Mouse (Mus musculus): Measurements from ENCODE around the gene Tmem208. TPM values are rescaled to one million over a fixed set of nuclear protein-coding genes. Genes with fewer than 3 reads are reported as not detected.
A peak's percentile ranks its signal among the peaks of the same experiment; 100 is the strongest.

Tmem208 gene
- total and polyA plus RNA-seq, 3 experiments = 94.5 to 149 TPM; not detected in 1

- no peak for TF ChIP-seq NRF1 (IDR thresholded peaks at IDR 0.05; ENCODE audit: insufficient read depth, low read depth, low read length, poor library complexity, severe bottlenecking)
- TF ChIP-seq ZNF384 (IDR thresholded peaks at IDR 0.05; ENCODE audit: low read depth, low read length) = peak; percentile 78
- TF ChIP-seq ETS1 (IDR thresholded peaks at IDR 0.05; ENCODE audit: low read depth, low read length) = peak; percentile 82
- no peak for TF ChIP-seq GABPA (IDR thresholded peaks at IDR 0.05; ENCODE audit: low read depth, low read length)
- no peak for TF ChIP-seq MAZ (IDR thresholded peaks at IDR 0.05; ENCODE audit: low read depth, low read length)
- TF ChIP-seq ZC3H11A (IDR thresholded peaks at IDR 0.05; ENCODE audit: low read depth, low read length) = no peak
- TF ChIP-seq MAX (IDR thresholded peaks at IDR 0.05; ENCODE audit: low read length) = no peak
- peak in 1 of 2 experiments; percentile 69; a peak in 2 of 4 replicates for TF ChIP-seq POLR2A (IDR thresholded peaks at IDR 0.05; ENCODE audit: control insufficient read depth in 1 of 2, insufficient read depth in 1 of 2, low read depth in 1 of 2, low read length in 2 of 2, poor library complexity in 1 of 2)
- no peak for TF ChIP-seq UBTF (IDR thresholded peaks at IDR 0.05; ENCODE audit: borderline replicate concordance, insufficient read depth, low read depth, low read length)
- TF ChIP-seq EP300 (IDR thresholded peaks at IDR 0.05; ENCODE audit: low read depth in 1 of 2, low read length in 2 of 2) = peak; percentile 59 to 85
- no peak for TF ChIP-seq TAL1 (IDR thresholded peaks at IDR 0.05; ENCODE audit: low read length)
These were observed 13.9 kb downstream of the Tmem208 start (continued) for GRCm38 (mm10) chr8:105339886-105340635.

- no peak overlapping the region for H3K27ac ChIP-seq (ENCODE audit: control insufficient read depth, low read depth, low read length)
- H3K79me2 ChIP-seq (ENCODE audit: control insufficient read depth, insufficient read depth, low read length, poor library complexity) = no peaks in the 10 kb centered on the region
- no peaks in the 10 kb centered on the region for H3K27me3 ChIP-seq (ENCODE audit: control insufficient read depth in 1 of 2, insufficient read depth in 2 of 2, low read length in 2 of 2)
- H3K4me1 ChIP-seq (ENCODE audit: control insufficient read depth in 1 of 2, insufficient read depth in 2 of 2, low read length in 2 of 2) = peaks cover 25 to 71% of the 10 kb centered on the region in 2 experiments
- no peak for DNase-seq (ENCODE audit: low read depth, low spot score)
- H3K9me3 ChIP-seq (replicated peaks; ENCODE audit: insufficient read depth, low read length) = no peaks in the 10 kb centered on the region
- TF ChIP-seq ETS1 (IDR thresholded peaks at IDR 0.05; ENCODE audit: low read depth, low read length) = no peak
- TF ChIP-seq MAX (IDR thresholded peaks at IDR 0.05; ENCODE audit: low read length) = no peak
- no peak for TF ChIP-seq NELFE (IDR thresholded peaks at IDR 0.05; ENCODE audit: low read depth, low read length)
- TF ChIP-seq POLR2AphosphoS5 (IDR thresholded peaks at IDR 0.05; ENCODE audit: borderline replicate concordance, low read depth, low read length) = no peak
- no peak for TF ChIP-seq JUND (IDR thresholded peaks at IDR 0.05; ENCODE audit: low read depth, low read length)
- no peak for TF ChIP-seq ZKSCAN1 (IDR thresholded peaks at IDR 0.05; ENCODE audit: low read depth, low read length)
- no peak for TF ChIP-seq ZMIZ1 (IDR thresholded peaks at IDR 0.05; ENCODE audit: low read depth, low read length)
- no peak for TF ChIP-seq ELF1 (IDR thresholded peaks at IDR 0.05; ENCODE audit: low read depth, low read length)
- H3K36me3 ChIP-seq (ENCODE audit: control insufficient read depth in 1 of 2, insufficient read depth in 2 of 2, low read length in 2 of 2) = peaks cover 0 to 53% of the 10 kb centered on the region in 2 experiments; a peak in 2 of 4 replicates
- no peak overlapping the region for H3K9ac ChIP-seq (ENCODE audit: control insufficient read depth, low read depth, low read length, poor library complexity, severe bottlenecking)
- no peak overlapping the region for H3K4me3 ChIP-seq (ENCODE audit: control insufficient read depth in 1 of 2, insufficient read depth in 1 of 2, low read depth in 2 of 2, low read length in 2 of 2)
These were observed 15.2 kb downstream of the Tmem208 start for GRCm38 (mm10) chr8:105341399-105341798.
